Mouse (Mus musculus) hindbrain, embryonic 15.5 days (tissue): ENCODE measurements at regions not wholly inside any gene's neighbourhood (a gene's known extent, or its start where the extent isn't known, plus 50 kb on each side); places are given as distances from the start of the nearest gene placed in this dataset.

Source experiments
- ATAC-seq: fragments of 200-750 bp; cut with Nextera tagmentation; 2 replicates; pipeline ENCODE4 v1.8.0; 2017; ENCODE audit warnings: low read depth, moderate number of reproducible peaks, moderate TSS enrichment; ENCODE audit not compliant: low FRiP score
- H3K27ac ChIP-seq: fragments of 300-500 bp; sonication (generic); replicated peaks from 2 replicates; pipeline ENCODE4 v1.5.1; 2015; ENCODE audit warnings: mild to moderate bottlenecking, inconsistent platforms
- H3K27me3 ChIP-seq: fragments of 300-500 bp; sonication (generic); 2 replicates; pipeline ENCODE4 v1.6.1; 2015; ENCODE audit warnings: control low read depth, inconsistent platforms
- H3K36me3 ChIP-seq: fragments of 300-500 bp; sonication (generic); 2 replicates; pipeline ENCODE4 v1.6.1; 2015; ENCODE audit warnings: control low read depth, inconsistent platforms
- H3K4me1 ChIP-seq: fragments of 300-500 bp; sonication (generic); replicated peaks from 2 replicates; pipeline ENCODE4 v1.6.1; 2015; ENCODE audit warnings: control low read depth, inconsistent platforms
- H3K4me2 ChIP-seq: fragments of 300-500 bp; sonication (generic); 2 replicates; pipeline ENCODE4 v1.6.1; 2015; ENCODE audit warnings: moderate library complexity, mild to moderate bottlenecking, inconsistent platforms
- H3K4me3 ChIP-seq: fragments of 300-500 bp; sonication (generic); 2 replicates; pipeline ENCODE4 v1.5.1; 2015; ENCODE audit warnings: mild to moderate bottlenecking, inconsistent platforms
- H3K9ac ChIP-seq: fragments of 300-500 bp; sonication (generic); 2 replicates; pipeline ENCODE4 v1.6.1; 2015; ENCODE audit warnings: inconsistent platforms
- H3K9me3 ChIP-seq: fragments of 300-500 bp; sonication (generic); 2 replicates; pipeline ENCODE4 v1.6.1; 2016; ENCODE audit warnings: control low read depth, inconsistent platforms
- WGBS: fragments of 180-500 bp; shearing (Covaris S2); methylation state at CpG from one replicate; pipeline ENCODE4 v1.1.7; 2015; 5-methylcytosine and 5-hydroxymethylcytosine counted together

- no peaks in the 10 kb centered on the region for H3K4me1 ChIP-seq
- H3K9me3 ChIP-seq: no peaks in the 10 kb centered on the region
- H3K4me2 ChIP-seq: no peak overlapping the region
- H3K27me3 ChIP-seq: no peaks in the 10 kb centered on the region
- ATAC-seq: no peak
- 88% methylated on average over 1 of the region's 1 CpGs for WGBS
- H3K36me3 ChIP-seq: no peaks in the 10 kb centered on the region
- no peak overlapping the region for H3K27ac ChIP-seq
- no peak overlapping the region for H3K9ac ChIP-seq
- H3K4me3 ChIP-seq: no peak overlapping the region
Measured at GRCm38 (mm10) chr11:31464844-31465243, 95.0 kb upstream of the Stc2 start.

GRCm38 (mm10) chr11:31462440-31462839, 92.6 kb upstream of the Stc2 start:
- Histone ChIP-seq H3K4me2 (no peak overlapping the region), H3K36me3 (no peaks in the 10 kb centered on the region), H3K4me1 (no peaks in the 10 kb centered on the region), H3K27ac (no peak overlapping the region), H3K27me3 (no peaks in the 10 kb centered on the region), H3K9me3 (no peaks in the 10 kb centered on the region), H3K4me3 (no peak overlapping the region), H3K9ac (no peak overlapping the region)
- no peak for ATAC-seq

- no peak overlapping the region for H3K27ac ChIP-seq
- no peaks in the 10 kb centered on the region for H3K36me3 ChIP-seq
- no peak overlapping the region for H3K4me2 ChIP-seq
- H3K27me3 ChIP-seq: no peaks in the 10 kb centered on the region
- no peak for ATAC-seq
- no peak overlapping the region for H3K9ac ChIP-seq
- 85% methylated on average over 4 of the region's 4 CpGs for WGBS
- no peaks in the 10 kb centered on the region for H3K4me1 ChIP-seq
- no peaks in the 10 kb centered on the region for H3K9me3 ChIP-seq
- no peak overlapping the region for H3K4me3 ChIP-seq
Measured at GRCm38 (mm10) chr11:31461824-31462223, 92.0 kb upstream of the Stc2 start.

GRCm38 (mm10) chr11:31461348-31461747, 91.5 kb upstream of the Stc2 start:
- H3K9me3 ChIP-seq: no peaks in the 10 kb centered on the region
- 72% methylated on average over 3 of the region's 3 CpGs for whole genome bisulfite sequencing
- no peak for ATAC-seq
- H3K4me2 ChIP-seq: no peak overlapping the region
- no peak overlapping the region for H3K27ac ChIP-seq
- H3K27me3 ChIP-seq: no peaks in the 10 kb centered on the region
- H3K4me3 ChIP-seq: no peak overlapping the region
- no peak overlapping the region for H3K9ac ChIP-seq
- no peaks in the 10 kb centered on the region for H3K36me3 ChIP-seq
- H3K4me1 ChIP-seq: no peaks in the 10 kb centered on the region

- no peaks in the 10 kb centered on the region for H3K4me1 ChIP-seq
- no peaks in the 10 kb centered on the region for H3K9me3 ChIP-seq
- no peak overlapping the region for H3K4me3 ChIP-seq
- H3K36me3 ChIP-seq: no peaks in the 10 kb centered on the region
- WGBS: 97% methylated on average over 2 of the region's 2 CpGs
- H3K9ac ChIP-seq: no peak overlapping the region
- no peaks in the 10 kb centered on the region for H3K27me3 ChIP-seq
- no peak overlapping the region for H3K27ac ChIP-seq
- H3K4me2 ChIP-seq: no peak overlapping the region
- no peak for ATAC-seq
Measured at GRCm38 (mm10) chr11:31427374-31427773, 57.5 kb upstream of the Stc2 start.
